Mouse (Mus musculus) neural tube, embryonic 12.5 days (tissue): ENCODE results near the gene Nlgn1. TPM values are rescaled to one million over a fixed set of nuclear protein-coding genes. Genes with fewer than 3 reads are reported as not detected.

Experiments used
- ATAC-seq: fragments of 200-750 bp; cut with Nextera tagmentation; 2 replicates; pipeline ENCODE4 v1.8.0; 2017; ENCODE audit warnings: low read depth, mild to moderate bottlenecking, moderate TSS enrichment, moderate library complexity; ENCODE audit not compliant: low FRiP score
- H3K27ac ChIP-seq: fragments of 300-500 bp; sonication (generic); 2 replicates; pipeline ENCODE4 v1.5.1; 2016
- H3K27me3 ChIP-seq: fragments of 300-500 bp; sonication (generic); replicated peaks from 2 replicates; pipeline ENCODE4 v1.6.1; 2016; ENCODE audit warnings: mild to moderate bottlenecking
- H3K36me3 ChIP-seq: fragments of 300-500 bp; sonication (generic); 2 replicates; pipeline ENCODE4 v1.6.1; 2016; ENCODE audit warnings: mild to moderate bottlenecking
- H3K4me1 ChIP-seq: fragments of 300-500 bp; sonication (generic); 2 replicates; pipeline ENCODE4 v1.6.1; 2016
- H3K4me2 ChIP-seq: fragments of 300-500 bp; sonication (generic); replicated peaks from 2 replicates; pipeline ENCODE4 v1.6.1; 2016; ENCODE audit warnings: mild to moderate bottlenecking
- H3K4me3 ChIP-seq: fragments of 300-500 bp; sonication (generic); 2 replicates; pipeline ENCODE4 v1.5.1; 2016
- H3K9ac ChIP-seq: fragments of 300-500 bp; sonication (generic); 2 replicates; pipeline ENCODE4 v1.6.1; 2016; ENCODE audit warnings: mild to moderate bottlenecking
- H3K9me3 ChIP-seq: fragments of 300-500 bp; sonication (generic); 2 replicates; pipeline ENCODE4 v1.6.1; 2016; ENCODE audit warnings: mild to moderate bottlenecking
- WGBS: fragments of 180-500 bp; shearing (Covaris S2); methylation state at CpG from one replicate; pipeline ENCODE4 v1.1.7; 2016; 5-methylcytosine and 5-hydroxymethylcytosine counted together
- polyA plus RNA-seq: library from polyadenylated mRNA; unstranded; fragments of >200 nt; fragmentation: Nextera tagmentation; extraction: Ambion mirVana; gene quantifications from 2 replicates; pipeline ENCODE4 v1.2.1, GENCODE M21; 2016

Nlgn1 gene
- polyA plus RNA-seq, 1 experiment from 2014 or later: 8.5 TPM

GRCm38 (mm10) chr3:25897456-25897855 lies 434.8 kb downstream of the Nlgn1 start:
- H3K4me2 ChIP-seq: no peak overlapping the region
- H3K27me3 ChIP-seq: no peaks in the 10 kb centered on the region
- no peak overlapping the region for H3K27ac ChIP-seq
- no peak overlapping the region for H3K9ac ChIP-seq
- no peaks in the 10 kb centered on the region for H3K4me1 ChIP-seq
- H3K4me3 ChIP-seq: no peak overlapping the region
- no peak for ATAC-seq
- H3K9me3 ChIP-seq: peaks cover 6% of the 10 kb centered on the region; the same call in 1 of the 2 replicates
- no peaks in the 10 kb centered on the region for H3K36me3 ChIP-seq

- Histone ChIP-seq H3K4me2 (no peak overlapping the region), H3K36me3 (no peaks in the 10 kb centered on the region), H3K4me1 (no peaks in the 10 kb centered on the region), H3K27ac (no peak overlapping the region), H3K9me3 (no peaks in the 10 kb centered on the region), H3K27me3 (no peaks in the 10 kb centered on the region), H3K9ac (no peak overlapping the region), H3K4me3 (no peak overlapping the region)
- ATAC-seq: no peak
- 82% methylated on average over 2 of the region's 2 CpGs for WGBS
Observed at GRCm38 (mm10) chr3:25884797-25885196, 447.5 kb downstream of the Nlgn1 start.

GRCm38 (mm10) chr3:25869161-25869560 lies 463.1 kb downstream of the Nlgn1 start:
- H3K27ac ChIP-seq: no peak overlapping the region
- no peak overlapping the region for H3K9ac ChIP-seq
- H3K4me1 ChIP-seq: no peaks in the 10 kb centered on the region
- no peak overlapping the region for H3K4me3 ChIP-seq
- H3K27me3 ChIP-seq: no peaks in the 10 kb centered on the region
- no peak overlapping the region for H3K4me2 ChIP-seq
- ATAC-seq: peak; percentile 44; the same call in 1 of the 2 replicates
- H3K9me3 ChIP-seq: no peaks in the 10 kb centered on the region
- H3K36me3 ChIP-seq: no peaks in the 10 kb centered on the region

- no peaks in the 10 kb centered on the region for H3K4me1 ChIP-seq
- no peak overlapping the region for H3K4me2 ChIP-seq
- no peaks in the 10 kb centered on the region for H3K9me3 ChIP-seq
- no peak overlapping the region for H3K27ac ChIP-seq
- no peaks in the 10 kb centered on the region for H3K27me3 ChIP-seq
- no peak overlapping the region for H3K9ac ChIP-seq
- no peak for ATAC-seq
- no peaks in the 10 kb centered on the region for H3K36me3 ChIP-seq
- no peak overlapping the region for H3K4me3 ChIP-seq
Observed at GRCm38 (mm10) chr3:25858384-25858783, 473.9 kb downstream of the Nlgn1 start.

- Histone ChIP-seq H3K9me3 (no peaks in the 10 kb centered on the region), H3K9ac (no peak overlapping the region), H3K36me3 (no peaks in the 10 kb centered on the region), H3K27ac (no peak overlapping the region), H3K27me3 (no peaks in the 10 kb centered on the region), H3K4me1 (no peaks in the 10 kb centered on the region), H3K4me2 (no peak overlapping the region), H3K4me3 (no peak overlapping the region)
- 88% methylated on average over 7 of the region's 7 CpGs for WGBS
- no peak for ATAC-seq
Observed at GRCm38 (mm10) chr3:25844686-25845462, 487.4 kb downstream of the Nlgn1 start.

GRCm38 (mm10) chr3:25830237-25830636 lies 502.0 kb downstream of the Nlgn1 start:
- no peak overlapping the region for H3K27ac ChIP-seq
- no peak for ATAC-seq

GRCm38 (mm10) chr3:25813368-25813767 lies 518.9 kb downstream of the Nlgn1 start:
- Histone ChIP-seq H3K27me3 (no peaks in the 10 kb centered on the region), H3K27ac (no peak overlapping the region), H3K9me3 (no peaks in the 10 kb centered on the region), H3K4me1 (no peaks in the 10 kb centered on the region), H3K4me3 (no peak overlapping the region), H3K4me2 (no peak overlapping the region), H3K9ac (no peak overlapping the region), H3K36me3 (no peaks in the 10 kb centered on the region)
- WGBS: 93% methylated on average over 3 of the region's 3 CpGs
- ATAC-seq: no peak

More at GRCm38 (mm10) chr3:25830237-25830636, 502.0 kb downstream of the Nlgn1 start:
- Histone ChIP-seq H3K9me3 (no peaks in the 10 kb centered on the region), H3K4me1 (no peaks in the 10 kb centered on the region), H3K27me3 (no peaks in the 10 kb centered on the region), H3K4me3 (no peak overlapping the region), H3K9ac (no peak overlapping the region), H3K36me3 (no peaks in the 10 kb centered on the region), H3K4me2 (no peak overlapping the region)
- 89% methylated on average over 2 of the region's 2 CpGs for WGBS

- WGBS: 25% methylated on average over 3 of the region's 3 CpGs
- H3K4me2 ChIP-seq: no peak overlapping the region
- H3K27ac ChIP-seq: no peak overlapping the region
Observed at GRCm38 (mm10) chr3:25807559-25807958, 524.7 kb downstream of the Nlgn1 start.

GRCm38 (mm10) chr3:25781651-25782050 lies 550.6 kb downstream of the Nlgn1 start:
- Histone ChIP-seq H3K36me3 (no peaks in the 10 kb centered on the region), H3K27me3 (no peaks in the 10 kb centered on the region), H3K4me3 (no peak overlapping the region), H3K4me1 (no peaks in the 10 kb centered on the region), H3K9me3 (no peaks in the 10 kb centered on the region), H3K9ac (no peak overlapping the region), H3K27ac (no peak overlapping the region), H3K4me2 (no peak overlapping the region)
- ATAC-seq: no peak
- 86% methylated on average over 2 of the region's 2 CpGs for WGBS

More at GRCm38 (mm10) chr3:25807559-25807958, 524.7 kb downstream of the Nlgn1 start:
- ATAC-seq: peak; percentile 98
- no peaks in the 10 kb centered on the region for H3K27me3 ChIP-seq
- no peak overlapping the region for H3K4me3 ChIP-seq
- no peaks in the 10 kb centered on the region for H3K4me1 ChIP-seq
- no peaks in the 10 kb centered on the region for H3K9me3 ChIP-seq
- no peaks in the 10 kb centered on the region for H3K36me3 ChIP-seq
- H3K9ac ChIP-seq: no peak overlapping the region

GRCm38 (mm10) chr3:25775437-25775836 lies 556.8 kb downstream of the Nlgn1 start:
- no peak overlapping the region for H3K4me2 ChIP-seq
- no peaks in the 10 kb centered on the region for H3K9me3 ChIP-seq
- no peak overlapping the region for H3K27ac ChIP-seq
- no peaks in the 10 kb centered on the region for H3K36me3 ChIP-seq
- H3K27me3 ChIP-seq: no peaks in the 10 kb centered on the region
- ATAC-seq: no peak
- 86% methylated on average over 6 of the region's 6 CpGs for WGBS
- H3K4me3 ChIP-seq: no peak overlapping the region
- H3K9ac ChIP-seq: no peak overlapping the region
- no peaks in the 10 kb centered on the region for H3K4me1 ChIP-seq

- no peaks in the 10 kb centered on the region for H3K36me3 ChIP-seq
- H3K4me2 ChIP-seq: no peak overlapping the region
- no peak for ATAC-seq
- H3K4me1 ChIP-seq: no peaks in the 10 kb centered on the region
- no peak overlapping the region for H3K27ac ChIP-seq
- no peak overlapping the region for H3K9ac ChIP-seq
- no peak overlapping the region for H3K4me3 ChIP-seq
- H3K9me3 ChIP-seq: no peaks in the 10 kb centered on the region
- WGBS: 80% methylated on average over 4 of the region's 4 CpGs
- no peaks in the 10 kb centered on the region for H3K27me3 ChIP-seq
Observed at GRCm38 (mm10) chr3:25773908-25774307, 558.4 kb downstream of the Nlgn1 start.

GRCm38 (mm10) chr3:25773467-25773866 lies 558.8 kb downstream of the Nlgn1 start:
- ATAC-seq: no peak
- no peak overlapping the region for H3K27ac ChIP-seq
- H3K4me3 ChIP-seq: no peak overlapping the region
- H3K9me3 ChIP-seq: no peaks in the 10 kb centered on the region
- H3K9ac ChIP-seq: no peak overlapping the region
- H3K4me2 ChIP-seq: no peak overlapping the region
- no peaks in the 10 kb centered on the region for H3K36me3 ChIP-seq
- H3K27me3 ChIP-seq: no peaks in the 10 kb centered on the region
- H3K4me1 ChIP-seq: no peaks in the 10 kb centered on the region

- no peaks in the 10 kb centered on the region for H3K36me3 ChIP-seq
- H3K9me3 ChIP-seq: no peaks in the 10 kb centered on the region
- no peak overlapping the region for H3K4me2 ChIP-seq
- no peaks in the 10 kb centered on the region for H3K4me1 ChIP-seq
- H3K4me3 ChIP-seq: no peak overlapping the region
- H3K9ac ChIP-seq: no peak overlapping the region
- ATAC-seq: no peak
- H3K27ac ChIP-seq: no peak overlapping the region
- 83% methylated on average over 4 of the region's 4 CpGs for WGBS
- H3K27me3 ChIP-seq: no peaks in the 10 kb centered on the region
Observed at GRCm38 (mm10) chr3:25763689-25764088, 568.6 kb downstream of the Nlgn1 start.
